In the genomic region with DNA sequence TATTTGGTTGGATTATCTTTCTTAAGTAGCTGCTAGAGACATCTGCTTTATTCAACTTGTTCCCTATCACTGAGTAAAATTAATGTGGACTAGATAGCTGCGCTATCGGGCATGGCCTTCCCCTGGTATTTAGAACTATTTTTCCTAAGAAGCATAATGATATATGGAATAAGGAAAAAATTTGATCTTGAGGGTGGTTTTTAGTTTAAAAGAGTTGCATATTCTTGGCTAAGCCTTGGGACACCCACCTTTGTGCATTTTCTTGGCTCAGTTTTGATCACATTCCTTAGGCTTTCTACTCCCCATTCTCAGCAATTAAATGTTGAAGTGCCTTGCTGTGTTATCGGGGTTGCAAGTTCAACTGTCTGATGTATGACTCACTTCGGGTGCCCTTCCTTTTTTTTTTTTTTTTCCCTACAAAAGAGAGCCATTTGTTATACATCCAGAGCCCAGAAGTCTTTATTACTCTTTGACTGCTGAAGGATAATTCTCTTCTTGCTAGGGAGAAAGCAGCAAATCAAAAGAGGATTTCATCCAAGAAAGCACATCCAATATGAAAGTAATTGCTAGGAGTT, we compare ENCODE assay signal across 17 mouse cellular contexts.
"Had no signal": no experiment of that assay in that cellular context is flagged by ENCODE, and none has a peak within 500 bp of the region (broad histone marks: within the 10 kb centered on the region; RNA-seq: fewer than 3 reads in every experiment).

No protein-coding gene starts in this region.

- H3K9me3 ChIP-seq: midbrain, embryonic 10.5 days; midbrain, embryonic 12.5 days; neural tube, embryonic 13.5 days; neural tube, embryonic 15.5 days had no signal

- DNase-seq: lung, adult 18-20 months; lung, postnatal 10 days; lung, postnatal 4 days; midbrain, embryonic 14.5 days; right cerebral cortex, adult 18-20 months; right cerebral cortex, postnatal 25 days; right cerebral cortex, postnatal 4 days; spleen, adult 18-20 months; thymus, postnatal 14 days; thymus, postnatal 36 days had no signal

- H3K4me3 ChIP-seq: midbrain, embryonic 10.5 days; midbrain, embryonic 12.5 days; myocyte; neural tube, embryonic 13.5 days; neural tube, embryonic 15.5 days had no signal

- H3K4me1 ChIP-seq: midbrain, embryonic 10.5 days; midbrain, embryonic 12.5 days; neural tube, embryonic 15.5 days had no signal

- H3K9ac ChIP-seq: lung, embryonic 14.5 days; midbrain, embryonic 12.5 days; neural tube, embryonic 13.5 days; neural tube, embryonic 15.5 days had no signal

- H3K4me2 ChIP-seq: lung, embryonic 14.5 days; midbrain, embryonic 12.5 days; neural tube, embryonic 13.5 days; neural tube, embryonic 15.5 days had no signal

- H3K27me3 ChIP-seq: midbrain, embryonic 12.5 days; neural tube, embryonic 13.5 days; neural tube, embryonic 15.5 days had no signal

- H3K36me3 ChIP-seq: midbrain, embryonic 12.5 days; neural tube, embryonic 13.5 days; neural tube, embryonic 15.5 days had no signal

- ATAC-seq: midbrain, embryonic 16.5 days had no signal

- H3K27ac ChIP-seq: midbrain, embryonic 10.5 days; midbrain, embryonic 12.5 days; neural tube, embryonic 15.5 days had no signal
